Mouse (Mus musculus): ENCODE data around the gene Gimap7. TPM values are rescaled to one million over a fixed set of nuclear protein-coding genes. Genes with fewer than 3 reads are reported as not detected.
A peak's percentile ranks its signal among the peaks of the same experiment; 100 is the strongest.

The Gimap7 gene
- total and polyA plus RNA-seq, 2 experiments = 0.35 to 0.37 TPM

DNA sequence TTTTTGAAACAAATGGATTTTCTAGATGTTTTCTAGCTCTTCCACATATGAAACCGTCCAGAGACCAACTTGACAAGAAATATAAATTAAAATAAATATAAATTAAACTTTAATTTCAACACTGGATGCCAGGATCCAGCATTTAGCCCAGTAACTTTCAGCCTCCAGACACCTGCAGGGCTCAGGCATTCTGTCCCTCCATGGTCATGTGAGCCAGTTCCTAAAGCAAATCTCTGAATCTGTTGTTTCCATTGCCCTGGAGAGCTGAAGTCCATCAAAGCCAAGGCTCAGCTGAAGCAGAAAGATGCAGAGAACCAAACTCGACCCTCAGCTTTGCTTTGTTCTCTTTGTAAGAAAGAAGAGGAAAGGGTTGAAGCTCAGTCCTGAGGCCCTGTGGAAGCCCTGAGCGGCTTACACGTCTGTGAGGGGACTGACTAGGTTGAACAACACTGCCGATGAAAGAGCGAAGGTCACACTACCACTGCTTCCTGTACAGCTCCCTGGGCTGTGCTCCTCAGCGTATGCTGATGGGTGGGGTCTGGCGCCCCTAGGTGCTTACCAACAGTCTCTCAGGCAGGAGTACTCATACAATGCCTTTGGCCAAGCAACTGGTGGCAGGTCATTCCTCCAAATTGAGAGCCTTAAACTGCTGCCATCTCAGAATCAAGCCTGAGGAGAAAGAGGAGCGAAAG lies 49.9 kb downstream of the Gimap7 start:
- no peak for TF ChIP-seq POLR2A (IDR thresholded peaks at IDR 0.05; ENCODE audit: extremely low read depth, insufficient read depth, low read length)
- TF ChIP-seq CTCF (IDR thresholded peaks at IDR 0.05; ENCODE audit: low read depth, low read length) = no peak
- no peaks in the 10 kb centered on the region for H3K79me2 ChIP-seq (ENCODE audit: control insufficient read depth, insufficient read depth, low read length)
- H3K4me3 ChIP-seq (ENCODE audit: insufficient read depth, low read depth, low read length) = no peak overlapping the region
- WGBS = 63% methylated on average over 9 of the region's 9 CpGs
- no peaks in the 10 kb centered on the region for H3K27me3 ChIP-seq (ENCODE audit: control insufficient read depth, insufficient read depth, low read length)
- no peak overlapping the region for H3K9ac ChIP-seq (ENCODE audit: low read depth, low read length)
- no peaks in the 10 kb centered on the region for H3K4me1 ChIP-seq (ENCODE audit: control insufficient read depth, insufficient read depth, low read length)
- no peaks in the 10 kb centered on the region for H3K36me3 ChIP-seq (ENCODE audit: control insufficient read depth, insufficient read depth, low read length)
- DNase-seq (ENCODE audit: extremely low read depth, low read depth, low spot score) = no peak
- no peak overlapping the region for H3K27ac ChIP-seq (replicated peaks; ENCODE audit: insufficient read depth, low read depth, low read length)

- H3K4me1 ChIP-seq (ENCODE audit: control insufficient read depth, insufficient read depth, low read length) = no peaks in the 10 kb centered on the region
- H3K9ac ChIP-seq (ENCODE audit: low read depth, low read length) = no peak overlapping the region
- TF ChIP-seq CTCF (IDR thresholded peaks at IDR 0.05; ENCODE audit: low read depth, low read length) = no peak
- no peak for TF ChIP-seq POLR2A (IDR thresholded peaks at IDR 0.05; ENCODE audit: extremely low read depth, insufficient read depth, low read length)
- H3K36me3 ChIP-seq (ENCODE audit: control insufficient read depth, insufficient read depth, low read length) = no peaks in the 10 kb centered on the region
- H3K27me3 ChIP-seq (ENCODE audit: control insufficient read depth, insufficient read depth, low read length) = no peaks in the 10 kb centered on the region
- DNase-seq (ENCODE audit: extremely low read depth, low read depth, low spot score) = no peak
- 80% methylated on average over 3 of the region's 3 CpGs for WGBS
- no peak overlapping the region for H3K27ac ChIP-seq (replicated peaks; ENCODE audit: insufficient read depth, low read depth, low read length)
- H3K79me2 ChIP-seq (ENCODE audit: control insufficient read depth, insufficient read depth, low read length) = no peaks in the 10 kb centered on the region
- H3K4me3 ChIP-seq (ENCODE audit: insufficient read depth, low read depth, low read length) = no peak overlapping the region
Observed at GRCm38 (mm10) chr6:48768933-48769332, 50.5 kb downstream of the Gimap7 start.

- H3K27ac ChIP-seq (replicated peaks; ENCODE audit: insufficient read depth, low read depth, low read length) = no peak within 1 kb of the TSS
- 87% methylated on average over 3 of the region's 3 CpGs for WGBS
- DNase-seq (ENCODE audit: extremely low read depth, low read depth, low spot score) = no peak
Observed at GRCm38 (mm10) chr6:48770696-48771095, 52.3 kb downstream of the Gimap7 start, which contains the start of gene Gimap3. TSS of gene Gimap3 (minus strand) at chr6:48770851.

GRCm38 (mm10) chr6:48772030-48772429 lies 53.6 kb downstream of the Gimap7 start:
- 7% methylated on average over 8 of the region's 8 CpGs for WGBS
- peak; percentile 95 for TF ChIP-seq CTCF (IDR thresholded peaks at IDR 0.05; ENCODE audit: low read depth, low read length)
- no peak for TF ChIP-seq POLR2A (IDR thresholded peaks at IDR 0.05; ENCODE audit: extremely low read depth, insufficient read depth, low read length)
- DNase-seq (ENCODE audit: extremely low read depth, low read depth, low spot score) = peak; percentile 61
- no peaks in the 10 kb centered on the region for H3K36me3 ChIP-seq (ENCODE audit: control insufficient read depth, insufficient read depth, low read length)
- no peak overlapping the region for H3K9ac ChIP-seq (ENCODE audit: low read depth, low read length)
- no peaks in the 10 kb centered on the region for H3K4me1 ChIP-seq (ENCODE audit: control insufficient read depth, insufficient read depth, low read length)
- H3K79me2 ChIP-seq (ENCODE audit: control insufficient read depth, insufficient read depth, low read length) = no peaks in the 10 kb centered on the region
- H3K4me3 ChIP-seq (ENCODE audit: insufficient read depth, low read depth, low read length) = no peak overlapping the region
- no peaks in the 10 kb centered on the region for H3K27me3 ChIP-seq (ENCODE audit: control insufficient read depth, insufficient read depth, low read length)
- no peak overlapping the region for H3K27ac ChIP-seq (replicated peaks; ENCODE audit: insufficient read depth, low read depth, low read length)

More at GRCm38 (mm10) chr6:48770696-48771095, 52.3 kb downstream of the Gimap7 start, which contains the start of gene Gimap3:
- Histone ChIP-seq H3K4me1 (ENCODE audit: control insufficient read depth, insufficient read depth, low read length) (no peaks in the 10 kb centered on the region), H3K79me2 (ENCODE audit: control insufficient read depth, insufficient read depth, low read length) (no peaks in the 10 kb centered on the region), H3K4me3 (ENCODE audit: insufficient read depth, low read depth, low read length) (no peak within 1 kb of the TSS), H3K36me3 (ENCODE audit: control insufficient read depth, insufficient read depth, low read length) (no peaks in the 10 kb centered on the region), H3K9ac (ENCODE audit: low read depth, low read length) (no peak within 1 kb of the TSS), H3K27me3 (ENCODE audit: control insufficient read depth, insufficient read depth, low read length) (no peaks in the 10 kb centered on the region)
- TF ChIP-seq CTCF (IDR thresholded peaks at IDR 0.05; ENCODE audit: low read depth, low read length) = no peak
- no peak for TF ChIP-seq POLR2A (IDR thresholded peaks at IDR 0.05; ENCODE audit: extremely low read depth, insufficient read depth, low read length)

Other genes with a start within 250 kb of the Gimap7 start
- gene Atp6v0e2, start 181.0 kb upstream of the Gimap7 start, total RNA-seq (2014; rRNA removed) = 0.37 and 0.47 TPM in 2 replicates
- 0.96 and 1.7 TPM in 2 replicates for gene Atp6v0e2, start 181.0 kb upstream of the Gimap7 start, polyA plus RNA-seq (2012; rRNA removed)
- gene Lrrc61, start 163.8 kb upstream of the Gimap7 start, total RNA-seq (2014; rRNA removed) = 3.2 and 3.3 TPM in 2 replicates
- gene Lrrc61, start 163.8 kb upstream of the Gimap7 start, polyA plus RNA-seq (2012; rRNA removed) = 8.5 and 10.1 TPM in 2 replicates
- 1,102 and 1,282 TPM in 2 replicates for gene Rarres2, start 145.8 kb upstream of the Gimap7 start, total RNA-seq (2014; rRNA removed)
- gene Rarres2, start 145.8 kb upstream of the Gimap7 start, polyA plus RNA-seq (2012; rRNA removed) = 1,074 and 1,160 TPM in 2 replicates
- not detected in 2 replicates for gene Gm45021, start 129.0 kb upstream of the Gimap7 start, total RNA-seq (2014; rRNA removed)
- not detected in 2 replicates for gene Gm45021, start 129.0 kb upstream of the Gimap7 start, polyA plus RNA-seq (2012; rRNA removed)
- gene Repin1, start 124.7 kb upstream of the Gimap7 start, total RNA-seq (2014; rRNA removed) = 31.1 and 47.2 TPM in 2 replicates
- 73.6 and 74.7 TPM in 2 replicates for gene Repin1, start 124.7 kb upstream of the Gimap7 start, polyA plus RNA-seq (2012; rRNA removed)
- not detected in 2 replicates for gene Gm44965, start 124.7 kb upstream of the Gimap7 start, total RNA-seq (2014; rRNA removed)
- gene Gm44965, start 124.7 kb upstream of the Gimap7 start, polyA plus RNA-seq (2012; rRNA removed) = not detected in 2 replicates
- gene Zfp775, start 116.6 kb upstream of the Gimap7 start, total RNA-seq (2014; rRNA removed) = 0.83 and 1.5 TPM in 2 replicates
- 2.0 and 2.4 TPM in 2 replicates for gene Zfp775, start 116.6 kb upstream of the Gimap7 start, polyA plus RNA-seq (2012; rRNA removed)
- under 0.01 TPM in 2 replicates for gene AI854703, start 91.9 kb upstream of the Gimap7 start, total RNA-seq (2014; rRNA removed)
- gene AI854703, start 91.9 kb upstream of the Gimap7 start, polyA plus RNA-seq (2012; rRNA removed) = 0.06 and 0.10 TPM in 2 replicates
- 6.1 and 6.4 TPM in 2 replicates for gene Gimap8, start 71.4 kb upstream of the Gimap7 start, total RNA-seq (2014; rRNA removed)
- 1.0 and 1.4 TPM in 2 replicates for gene Gimap8, start 71.4 kb upstream of the Gimap7 start, polyA plus RNA-seq (2012; rRNA removed)
- gene Gimap9, start 42.5 kb upstream of the Gimap7 start, total RNA-seq (2014; rRNA removed) = 11.6 and 12.2 TPM in 2 replicates
- gene Gimap9, start 42.5 kb upstream of the Gimap7 start, polyA plus RNA-seq (2012; rRNA removed) = 4.2 and 6.3 TPM in 2 replicates
- gene Gimap4, start 34.1 kb upstream of the Gimap7 start, total RNA-seq (2014; rRNA removed) = 11.9 and 15.1 TPM in 2 replicates
- gene Gimap4, start 34.1 kb upstream of the Gimap7 start, polyA plus RNA-seq (2012; rRNA removed) = 3.9 and 5.5 TPM in 2 replicates
- 13.9 and 19.1 TPM in 2 replicates for gene Gimap6, start 10.4 kb upstream of the Gimap7 start, total RNA-seq (2014; rRNA removed)
- gene Gimap6, start 10.4 kb upstream of the Gimap7 start, polyA plus RNA-seq (2012; rRNA removed) = 2.6 and 2.8 TPM in 2 replicates
- not detected in 2 replicates for gene Gm28053, start within 50 bp of the Gimap7 start, total RNA-seq (2014; rRNA removed)
- not detected in 2 replicates for gene Gm28053, start within 50 bp of the Gimap7 start, polyA plus RNA-seq (2012; rRNA removed)
- gene Gimap1, start 20.4 kb downstream of the Gimap7 start, total RNA-seq (2014; rRNA removed) = 4.1 and 5.0 TPM in 2 replicates
- gene Gimap1, start 20.4 kb downstream of the Gimap7 start, polyA plus RNA-seq (2012; rRNA removed) = 2.5 TPM in 2 replicates
- gene Gimap5, start 27.6 kb downstream of the Gimap7 start, total RNA-seq (2014; rRNA removed) = 1.2 and 3.3 TPM in 2 replicates
- gene Gimap5, start 27.6 kb downstream of the Gimap7 start, polyA plus RNA-seq (2012; rRNA removed) = 2.8 and 3.3 TPM in 2 replicates
- 1.7 and 1.9 TPM in 2 replicates for gene Gimap3, start 52.2 kb downstream of the Gimap7 start, total RNA-seq (2014; rRNA removed)
- gene Gimap3, start 52.2 kb downstream of the Gimap7 start, polyA plus RNA-seq (2012; rRNA removed) = 1.5 and 3.1 TPM in 2 replicates
- 71.4 and 98.0 TPM in 2 replicates for gene Tmem176a, start 122.3 kb downstream of the Gimap7 start, total RNA-seq (2014; rRNA removed)
- 225 and 241 TPM in 2 replicates for gene Tmem176a, start 122.3 kb downstream of the Gimap7 start, polyA plus RNA-seq (2012; rRNA removed)
- gene Tmem176b, start 122.9 kb downstream of the Gimap7 start, total RNA-seq (2014; rRNA removed) = 92.9 and 152 TPM in 2 replicates
- gene Tmem176b, start 122.9 kb downstream of the Gimap7 start, polyA plus RNA-seq (2012; rRNA removed) = 392 and 394 TPM in 2 replicates
- gene Aoc1, start 154.3 kb downstream of the Gimap7 start, total RNA-seq (2014; rRNA removed) = 0.09 and 0.20 TPM in 2 replicates
- 0.14 and 0.17 TPM in 2 replicates for gene Aoc1, start 154.3 kb downstream of the Gimap7 start, polyA plus RNA-seq (2012; rRNA removed)
- gene 1600015I10Rik, start 211.3 kb downstream of the Gimap7 start, total RNA-seq (2014; rRNA removed) = not detected in 2 replicates
- not detected in 2 replicates for gene 1600015I10Rik, start 211.3 kb downstream of the Gimap7 start, polyA plus RNA-seq (2012; rRNA removed)